19 mouse cellular contexts compared by ENCODE assay signal in genomic region chr9:42464181-42464580, GRCm38 (mm10). TPM values are rescaled to one million over a fixed set of nuclear protein-coding genes. Genes with fewer than 3 reads are reported as not detected.
DNase-seq lines count a peak whose midpoint lies in the region; ATAC-seq and TF ChIP-seq lines count a peak whose summit lies in the region.
"Had no signal": no experiment of that assay in that cellular context is flagged by ENCODE, and none has a peak within 500 bp of the region (broad histone marks: within the 10 kb centered on the region; RNA-seq: fewer than 3 reads in every experiment).

No protein-coding gene starts in this region.

- peaks cover 21% of the 10 kb centered on the region; the same call in 1 of the 2 replicates for H3K4me1 ChIP-seq in kidney, postnatal 0 days (replicated peaks; ENCODE audit: insufficient read depth, low read length)
- H3K4me1 ChIP-seq in lung, embryonic 15.5 days = peaks cover 68% of the 10 kb centered on the region
- H3K4me1 ChIP-seq in MEL (ENCODE audit: control insufficient read depth in 1 of 2, insufficient read depth in 2 of 2, low read length in 2 of 2) = peaks cover 11 to 28% of the 10 kb centered on the region in 2 experiments
- peaks cover 56% of the 10 kb centered on the region for H3K4me1 ChIP-seq in liver, embryonic 16.5 days (ENCODE audit: control insufficient read depth, low read depth, low read length)

- H3K27me3 ChIP-seq in kidney, postnatal 0 days (ENCODE audit: insufficient read depth, low read length) = no peaks in the 10 kb centered on the region
- no peaks in the 10 kb centered on the region for H3K27me3 ChIP-seq in lung, embryonic 15.5 days
- H3K27me3 ChIP-seq in MEL (ENCODE audit: control insufficient read depth in 1 of 2, insufficient read depth in 2 of 2, low read length in 2 of 2) = no peaks in the 10 kb centered on the region
- H3K27me3 ChIP-seq in liver, embryonic 16.5 days (ENCODE audit: control insufficient read depth, insufficient read depth, low read depth, low read length) = no peaks in the 10 kb centered on the region
- H3K27me3 ChIP-seq: forebrain, embryonic 13.5 days; limb, embryonic 13.5 days; neural tube, embryonic 15.5 days had no signal

- no peaks in the 10 kb centered on the region for H3K36me3 ChIP-seq in kidney, postnatal 0 days (ENCODE audit: insufficient read depth, low read length)
- H3K36me3 ChIP-seq in lung, embryonic 15.5 days = no peaks in the 10 kb centered on the region
- peaks cover 0 to 27% of the 10 kb centered on the region in 2 experiments; a peak in 2 of 4 replicates for H3K36me3 ChIP-seq in MEL (ENCODE audit: control insufficient read depth in 1 of 2, insufficient read depth in 2 of 2, low read length in 2 of 2)
- H3K36me3 ChIP-seq in liver, embryonic 16.5 days (ENCODE audit: control insufficient read depth, insufficient read depth) = no peaks in the 10 kb centered on the region
- H3K36me3 ChIP-seq: heart, embryonic 12.5 days; neural tube, embryonic 15.5 days had no signal

- H3K79me2 ChIP-seq in MEL (ENCODE audit: control insufficient read depth, insufficient read depth, low read length, poor library complexity) = peaks cover 29% of the 10 kb centered on the region

- no peak for ATAC-seq in kidney, postnatal 0 days (replicated peaks; ENCODE audit: low FRiP score, low read depth)
- ATAC-seq in lung, embryonic 15.5 days (ENCODE audit: borderline replicate concordance, extremely low read depth, low FRiP score, low TSS enrichment) = no peak
- no peak for ATAC-seq in liver, embryonic 16.5 days (ENCODE audit: low read depth)
- no peak for ATAC-seq in megakaryocyte-erythroid progenitor cell, adult 5-6 weeks (replicated peaks; ENCODE audit: low FRiP score, low TSS enrichment, poor library complexity, severe bottlenecking)
- ATAC-seq: hindbrain, postnatal 0 days had no signal

- 90% methylated on average over 9 of the region's 9 CpGs for WGBS in kidney, postnatal 0 days
- 80% methylated on average over 9 of the region's 9 CpGs for WGBS in lung, embryonic 15.5 days
- 79% methylated on average over 9 of the region's 9 CpGs for WGBS in liver, embryonic 16.5 days (ENCODE audit: insufficient replicate concordance)

- no peaks in the 10 kb centered on the region for H3K9me3 ChIP-seq in kidney, postnatal 0 days (replicated peaks; ENCODE audit: low read length)
- H3K9me3 ChIP-seq in lung, embryonic 15.5 days = no peaks in the 10 kb centered on the region
- no peaks in the 10 kb centered on the region for H3K9me3 ChIP-seq in MEL (replicated peaks; ENCODE audit: insufficient read depth, low read length)
- no peaks in the 10 kb centered on the region for H3K9me3 ChIP-seq in liver, embryonic 16.5 days (replicated peaks; ENCODE audit: control insufficient read depth, low read length)
- H3K9me3 ChIP-seq: forebrain, embryonic 13.5 days; heart, embryonic 12.5 days; limb, embryonic 13.5 days; neural tube, embryonic 15.5 days had no signal

- TF ChIP-seq EP300 in MEL (IDR thresholded peaks at IDR 0.05; ENCODE audit: low read depth in 1 of 2, low read length in 2 of 2) = no peak

- no peak for TF ChIP-seq CTCF in kidney, postnatal 0 days (IDR thresholded peaks at IDR 0.05; ENCODE audit: low read depth)
- no peak for TF ChIP-seq CTCF in MEL (IDR thresholded peaks at IDR 0.05 in 2 of 3, conservative IDR thresholded peaks at IDR 0.05 in 1 of 3; ENCODE audit: control insufficient read depth in 1 of 3, insufficient read depth in 1 of 3, low read depth in 2 of 3, low read length in 3 of 3, poor library complexity in 1 of 3, severe bottlenecking in 1 of 3)

- H3K9ac ChIP-seq in kidney, postnatal 0 days (ENCODE audit: low read depth, low read length) = no peak overlapping the region
- no peak overlapping the region for H3K9ac ChIP-seq in lung, embryonic 15.5 days
- H3K9ac ChIP-seq in MEL (ENCODE audit: control insufficient read depth, low read depth, low read length, poor library complexity, severe bottlenecking) = no peak overlapping the region
- no peak overlapping the region for H3K9ac ChIP-seq in liver, embryonic 16.5 days (ENCODE audit: low read depth, low read length)
- H3K9ac ChIP-seq: forebrain, embryonic 13.5 days; heart, embryonic 12.5 days; limb, embryonic 13.5 days; neural tube, embryonic 15.5 days had no signal

- H3K27ac ChIP-seq in kidney, postnatal 0 days = peak overlapping the region; percentile 79; the same call in 1 of the 2 replicates
- H3K27ac ChIP-seq in lung, embryonic 15.5 days = peak overlapping the region; percentile 56
- no peak overlapping the region for H3K27ac ChIP-seq in MEL (ENCODE audit: control insufficient read depth, low read depth, low read length)
- H3K27ac ChIP-seq in liver, embryonic 16.5 days (ENCODE audit: low read length) = peak overlapping the region; percentile 15; the same call in 1 of the 2 replicates
- H3K27ac ChIP-seq: hindbrain, postnatal 0 days; limb, embryonic 13.5 days; neural tube, embryonic 15.5 days had no signal

- H3K4me2 ChIP-seq in kidney, postnatal 0 days (ENCODE audit: low read length) = no peak overlapping the region
- no peak overlapping the region for H3K4me2 ChIP-seq in lung, embryonic 15.5 days
- H3K4me2 ChIP-seq in liver, embryonic 16.5 days (ENCODE audit: low read depth, low read length) = no peak overlapping the region
- H3K4me2 ChIP-seq: forebrain, embryonic 13.5 days; heart, embryonic 12.5 days; limb, embryonic 13.5 days; midbrain, embryonic 11.5 days; neural tube, embryonic 15.5 days had no signal

- no peak overlapping the region for H3K4me3 ChIP-seq in kidney, postnatal 0 days (replicated peaks; ENCODE audit: low read depth, low read length)
- H3K4me3 ChIP-seq in lung, embryonic 15.5 days = no peak overlapping the region
- H3K4me3 ChIP-seq in MEL (ENCODE audit: control insufficient read depth in 1 of 2, insufficient read depth in 1 of 2, low read depth in 2 of 2, low read length in 2 of 2) = no peak overlapping the region
- no peak overlapping the region for H3K4me3 ChIP-seq in liver, embryonic 16.5 days (ENCODE audit: low read depth, low read length)
- H3K4me3 ChIP-seq: forebrain, embryonic 13.5 days; heart, embryonic 12.5 days; limb, embryonic 13.5 days; neural tube, embryonic 15.5 days had no signal

- DNase-seq in kidney, postnatal 0 days (ENCODE audit: low spot score) = no peak
- no peak for DNase-seq in kidney, adult 11 months
- DNase-seq in lung, adult 18-20 months = no peak
- DNase-seq in MEL (ENCODE audit: low read depth, low spot score) = no peak
- DNase-seq: B cell, adult 2 months; cerebellum, adult 2 months; cerebellum, postnatal 36 days; layer of hippocampus, postnatal 36 days; right cerebral cortex, adult 18-20 months; right cerebral cortex, postnatal 4 days had no signal

- TF ChIP-seq POLR2A in MEL (IDR thresholded peaks at IDR 0.05; ENCODE audit: control insufficient read depth in 1 of 2, insufficient read depth in 1 of 2, low read depth in 1 of 2, low read length in 2 of 2, poor library complexity in 1 of 2) = no peak

- TF ChIP-seq RAD21 in MEL (IDR thresholded peaks at IDR 0.05; ENCODE audit: low read depth, low read length) = no peak

TF ChIP-seq in MEL, 35 proteins besides CTCF, POLR2A, EP300 and RAD21:
- TF ChIP-seq MXI1 (IDR thresholded peaks at IDR 0.05; ENCODE audit: low read depth, low read length) = peak; percentile 42; the same call in 1 of the 2 replicates
- no peak for TF ChIP-seq ETS1 (IDR thresholded peaks at IDR 0.05; ENCODE audit: low read depth, low read length)
- TF ChIP-seq TBP (IDR thresholded peaks at IDR 0.05; ENCODE audit: low read depth, low read length) = no peak
- TF ChIP-seq USF1 (IDR thresholded peaks at IDR 0.05; ENCODE audit: low read depth, low read length) = no peak
- TF ChIP-seq MAX (IDR thresholded peaks at IDR 0.05; ENCODE audit: low read length) = no peak
TF ChIP-seq in MEL: peak in this region for 1.

RNA-seq across cellular contexts. Expression of gene Tbcel, which starts 43.4 kb away (rescaled TPM):
- polyA plus RNA-seq in kidney, postnatal 0 days (2015; fragmentation: Nextera tagmentation; extraction: Ambion mirVana) = 6.0 and 6.3 TPM in 2 replicates
- polyA plus RNA-seq in lung, embryonic 15.5 days (2015; fragmentation: Nextera tagmentation; extraction: Ambion mirVana) = 3.9 and 4.5 TPM in 2 replicates
- 13.8 and 15.5 TPM in 2 replicates for total RNA-seq in MEL (2012; rRNA removed)
- polyA plus RNA-seq in MEL (2012; ENCODE audit: insufficient read depth in 1 of 2, insufficient read length in 2 of 2, low read depth in 1 of 2, low replicate concordance in 2 of 2, missing spikeins in 1 of 2) = 10 to 100 TPM; 20.4 to 39.8 TPM
- polyA plus RNA-seq in liver, embryonic 16.5 days (2015; fragmentation: Nextera tagmentation; extraction: Ambion mirVana) = 11.6 and 13.0 TPM in 2 replicates
- total RNA-seq in megakaryocyte-erythroid progenitor cell, adult 5-6 weeks (2014; fragmentation: Nextera tagmentation) = 18.1 and 19.8 TPM in 2 replicates
- 17.8 and 18.0 TPM in 2 replicates for total RNA-seq in megakaryocyte-erythroid progenitor cell, adult 5-6 weeks (2017)
